Mouse (Mus musculus) limb, embryonic 13.5 days (tissue): ENCODE results near the gene Zdhhc12. TPM values are rescaled to one million over a fixed set of nuclear protein-coding genes. Genes with fewer than 3 reads are reported as not detected.

Experiments used
- ATAC-seq: fragments of 200-750 bp; cut with Nextera tagmentation; 2 replicates; pipeline ENCODE4 v1.8.0; 2017; ENCODE audit warnings: low read depth, moderate number of reproducible peaks, moderate TSS enrichment; ENCODE audit not compliant: low FRiP score
- H3K27ac ChIP-seq: fragments of 300-500 bp; sonication (generic); 2 replicates; pipeline ENCODE4 v1.5.1; 2015; ENCODE audit warnings: inconsistent platforms, mild to moderate bottlenecking, moderate library complexity
- H3K27me3 ChIP-seq: fragments of 300-500 bp; sonication (generic); 2 replicates; pipeline ENCODE4 v1.6.1; 2015; ENCODE audit warnings: mild to moderate bottlenecking, inconsistent platforms
- H3K36me3 ChIP-seq: fragments of 300-500 bp; sonication (generic); 2 replicates; pipeline ENCODE4 v1.6.1; 2015; ENCODE audit warnings: inconsistent platforms, mild to moderate bottlenecking, moderate library complexity
- H3K4me1 ChIP-seq: fragments of 300-500 bp; sonication (generic); 2 replicates; pipeline ENCODE4 v1.6.1; 2015; ENCODE audit warnings: inconsistent platforms
- H3K4me2 ChIP-seq: fragments of 300-500 bp; sonication (generic); replicated peaks from 2 replicates; pipeline ENCODE4 v1.6.1; 2015; ENCODE audit warnings: inconsistent platforms, mild to moderate bottlenecking, moderate library complexity
- H3K4me3 ChIP-seq: fragments of 300-500 bp; sonication (generic); 2 replicates; pipeline ENCODE4 v1.5.1; 2015; ENCODE audit warnings: moderate library complexity, mild to moderate bottlenecking, inconsistent platforms
- H3K9ac ChIP-seq: fragments of 300-500 bp; sonication (generic); 2 replicates; pipeline ENCODE4 v1.6.1; 2015; ENCODE audit warnings: mild to moderate bottlenecking, inconsistent platforms
- H3K9me3 ChIP-seq: fragments of 300-500 bp; sonication (generic); 2 replicates; pipeline ENCODE4 v1.6.1; 2016; ENCODE audit warnings: inconsistent platforms
- WGBS: fragments of 180-500 bp; shearing (Covaris S2); methylation state at CpG from one replicate; pipeline ENCODE4 v1.1.7; 2015; 5-methylcytosine and 5-hydroxymethylcytosine counted together
- polyA plus RNA-seq: library from polyadenylated mRNA; unstranded; fragments of >200 nt; fragmentation: Nextera tagmentation; extraction: Ambion mirVana; gene quantifications from 2 replicates; pipeline ENCODE4 v1.2.1, GENCODE M21; 2015

Zdhhc12 gene
- polyA plus RNA-seq, 1 experiment from 2014 or later, result 27.9 TPM

- H3K4me1 ChIP-seq, result peaks cover 19% of the 10 kb centered on the region
- no peaks in the 10 kb centered on the region for H3K9me3 ChIP-seq
- H3K9ac ChIP-seq, result peak overlapping the region; percentile 69
- H3K27me3 ChIP-seq, result no peaks in the 10 kb centered on the region
- 2% methylated on average over 13 of the region's 13 CpGs for WGBS
- H3K4me3 ChIP-seq, result peak overlapping the region; percentile 68
- peak overlapping the region; percentile 39; the same call in 1 of the 2 replicates for H3K27ac ChIP-seq
- H3K4me2 ChIP-seq, result peak overlapping the region; percentile 80
- peaks cover 55% of the 10 kb centered on the region for H3K36me3 ChIP-seq
- ATAC-seq, result no peak
These were observed 750 bp upstream of the Zdhhc12 start for GRCm38 (mm10) chr2:30094208-30094588.

DNA sequence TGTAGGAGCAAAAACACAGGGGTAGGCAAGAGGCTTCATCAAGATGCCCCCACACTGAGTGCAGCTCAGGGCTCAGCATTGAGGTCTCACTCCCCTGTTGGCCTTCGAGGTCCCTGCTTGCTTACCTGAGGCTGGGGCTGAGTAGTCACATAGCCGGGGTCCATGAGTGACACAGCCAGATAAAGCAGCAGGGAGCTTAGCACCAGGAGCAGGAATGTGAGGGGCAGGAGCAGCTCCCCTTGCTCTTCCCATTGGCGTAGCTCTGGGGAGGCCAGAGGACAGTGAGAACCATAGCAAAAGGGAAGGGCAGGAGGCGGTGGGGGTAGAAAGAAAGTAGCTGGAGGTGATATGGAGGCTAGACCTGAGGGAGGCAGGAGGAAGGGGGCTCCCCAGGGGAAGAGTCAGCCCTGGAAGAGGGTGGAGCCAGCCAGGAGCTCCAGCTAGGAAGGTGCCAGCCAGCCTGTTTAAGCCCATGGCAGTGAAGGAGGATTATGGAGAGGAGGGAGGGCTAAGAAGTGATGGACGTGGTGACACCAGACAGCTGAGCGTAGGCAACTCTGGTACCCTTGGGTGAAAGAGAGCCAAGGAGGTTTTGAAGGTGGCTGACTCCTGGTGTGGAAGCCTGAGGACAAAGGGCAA lies 1.0 kb downstream of the Zdhhc12 start:
- Histone ChIP-seq H3K36me3 (peaks cover 40% of the 10 kb centered on the region), H3K4me1 (peaks cover 19% of the 10 kb centered on the region), H3K27ac (no peak overlapping the region), H3K4me3 (peak overlapping the region; percentile 68), H3K27me3 (no peaks in the 10 kb centered on the region), H3K9ac (peak overlapping the region; percentile 69), H3K9me3 (no peaks in the 10 kb centered on the region), H3K4me2 (peak overlapping the region; percentile 80)
- ATAC-seq, result no peak
- 56% methylated on average over 6 of the region's 6 CpGs for WGBS

GRCm38 (mm10) chr2:30091521-30091920 lies 1.9 kb downstream of the Zdhhc12 start:
- Histone ChIP-seq H3K9ac (no peak overlapping the region), H3K27ac (no peak overlapping the region), H3K9me3 (no peaks in the 10 kb centered on the region), H3K4me1 (peaks cover 19% of the 10 kb centered on the region), H3K4me3 (no peak overlapping the region), H3K36me3 (peaks cover 38% of the 10 kb centered on the region), H3K27me3 (no peaks in the 10 kb centered on the region), H3K4me2 (no peak overlapping the region)
- no peak for ATAC-seq
- 92% methylated on average over 12 of the region's 12 CpGs for WGBS

DNA sequence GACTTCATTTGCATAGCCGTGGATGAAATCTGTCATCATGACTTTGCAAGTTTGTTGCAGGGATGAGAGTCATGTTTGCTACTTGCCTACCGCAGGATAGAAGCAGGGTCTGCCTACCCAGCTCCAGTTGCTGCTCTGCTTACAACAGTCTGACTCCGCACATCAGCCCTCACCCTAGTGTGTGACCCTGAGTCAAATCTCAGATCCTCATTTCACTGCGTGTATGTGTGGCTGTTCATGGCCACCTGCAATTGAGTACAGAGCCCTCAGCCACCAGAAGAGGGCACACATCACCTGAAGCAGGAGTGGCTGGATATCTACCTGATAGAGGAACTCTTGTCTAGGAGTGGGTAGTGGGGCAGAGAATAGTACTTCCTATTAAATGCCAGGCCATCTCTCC lies 6.1 kb downstream of the Zdhhc12 start:
- peaks cover 10% of the 10 kb centered on the region for H3K4me1 ChIP-seq
- no peaks in the 10 kb centered on the region for H3K9me3 ChIP-seq
- no peak for ATAC-seq
- H3K9ac ChIP-seq, result no peak overlapping the region
- no peak overlapping the region for H3K4me3 ChIP-seq
- no peak overlapping the region for H3K27ac ChIP-seq
- no peaks in the 10 kb centered on the region for H3K27me3 ChIP-seq
- no peak overlapping the region for H3K4me2 ChIP-seq
- WGBS, result 92% methylated on average over 4 of the region's 4 CpGs
- H3K36me3 ChIP-seq, result peaks cover 31% of the 10 kb centered on the region

DNA sequence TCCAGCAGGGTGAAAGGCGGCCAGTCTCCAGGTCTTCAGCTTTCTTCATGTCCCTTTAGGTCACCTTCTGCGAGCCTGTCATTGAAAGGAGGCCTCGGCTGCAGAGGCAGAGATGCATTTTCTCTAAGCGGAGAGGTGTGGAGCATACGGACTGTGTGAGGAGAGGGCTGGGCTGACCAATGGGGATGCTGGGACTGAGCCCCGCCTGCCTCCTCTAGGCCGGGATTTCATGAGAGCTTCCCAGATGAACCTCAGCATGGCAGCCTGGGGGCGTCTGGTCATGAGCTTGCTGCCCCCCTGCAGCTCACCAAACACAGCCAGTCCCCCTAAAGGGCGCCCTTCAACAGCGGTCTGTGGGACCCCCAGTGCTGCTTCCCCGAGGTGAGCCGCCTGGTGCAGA lies 8.8 kb downstream of the Zdhhc12 start:
- Histone ChIP-seq H3K9me3 (no peaks in the 10 kb centered on the region), H3K36me3 (peaks cover 10% of the 10 kb centered on the region), H3K27ac (no peak overlapping the region), H3K4me2 (peak overlapping the region; percentile 58), H3K4me1 (peaks cover 10% of the 10 kb centered on the region), H3K9ac (peak overlapping the region; percentile 45; the same call in 1 of the 2 replicates), H3K4me3 (peak overlapping the region; percentile 22), H3K27me3 (no peaks in the 10 kb centered on the region)
- peak; percentile 64 for ATAC-seq
- 7% methylated on average over 12 of the region's 12 CpGs for WGBS

DNA sequence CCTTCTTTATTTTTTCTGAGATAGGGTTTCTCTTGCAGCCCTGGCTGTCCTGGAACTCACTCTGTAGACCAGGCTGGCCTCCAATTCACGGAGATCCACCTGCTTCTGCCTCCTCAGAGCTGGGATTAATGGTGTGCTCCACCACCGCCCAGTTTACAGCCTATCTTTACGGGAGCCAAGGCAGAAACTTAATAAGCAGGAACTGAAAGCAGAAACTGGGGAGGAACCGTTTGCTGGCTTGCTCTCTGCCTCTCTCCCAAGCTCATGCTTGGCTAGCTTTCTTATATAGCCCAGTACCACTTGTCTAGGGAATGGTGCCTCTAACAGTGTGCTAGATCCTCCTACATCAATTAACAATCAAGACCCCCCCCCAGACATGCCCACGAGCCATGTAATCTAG lies 9.3 kb downstream of the Zdhhc12 start:
- WGBS, result 34% methylated on average over 5 of the region's 5 CpGs
- H3K9ac ChIP-seq, result peak overlapping the region; percentile 45; the same call in 1 of the 2 replicates
- no peak overlapping the region for H3K27ac ChIP-seq
- no peak for ATAC-seq
- no peaks in the 10 kb centered on the region for H3K27me3 ChIP-seq
- no peaks in the 10 kb centered on the region for H3K9me3 ChIP-seq
- H3K4me2 ChIP-seq, result peak overlapping the region; percentile 58
- peaks cover 10% of the 10 kb centered on the region for H3K36me3 ChIP-seq
- no peak overlapping the region for H3K4me3 ChIP-seq
- peaks cover 10% of the 10 kb centered on the region for H3K4me1 ChIP-seq

DNA sequence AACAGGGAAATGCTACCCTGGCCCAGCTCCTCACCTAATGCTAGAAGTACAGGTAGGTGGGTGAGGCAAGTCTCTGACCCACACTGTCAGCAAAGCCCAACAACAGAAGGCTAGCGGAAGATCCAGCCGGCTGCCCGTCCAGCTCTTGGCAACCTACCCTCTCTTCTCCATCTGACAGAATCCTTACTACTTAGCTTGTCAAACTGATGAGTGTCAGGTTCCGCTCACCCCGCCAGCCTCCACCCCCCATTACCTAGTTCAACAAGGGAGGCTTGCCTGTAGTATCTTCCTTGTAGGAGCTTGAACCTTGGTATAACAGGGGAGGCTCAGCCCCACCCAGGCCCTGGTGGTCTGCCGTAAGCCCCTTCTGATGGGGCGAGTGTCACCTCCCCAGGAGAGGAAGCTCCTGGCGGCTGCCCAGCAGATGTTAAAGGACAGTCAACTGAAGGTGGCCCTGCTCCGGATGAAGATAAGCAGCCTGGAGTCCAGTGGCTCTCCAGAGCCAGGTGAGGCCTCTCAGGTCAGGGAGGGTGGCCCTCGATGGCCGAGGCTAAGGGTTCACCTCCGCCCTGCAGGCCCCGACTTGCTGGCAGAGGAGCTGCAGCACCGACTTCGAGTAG lies 13.2 kb downstream of the Zdhhc12 start:
- H3K27ac ChIP-seq, result no peak overlapping the region
- no peak overlapping the region for H3K9ac ChIP-seq
- peaks cover 29% of the 10 kb centered on the region for H3K4me1 ChIP-seq
- H3K4me2 ChIP-seq, result no peak overlapping the region
- H3K27me3 ChIP-seq, result no peaks in the 10 kb centered on the region
- H3K36me3 ChIP-seq, result peaks cover 5% of the 10 kb centered on the region; the same call in 1 of the 2 replicates
- WGBS, result 87% methylated on average over 15 of the region's 15 CpGs
- H3K4me3 ChIP-seq, result no peak overlapping the region
- ATAC-seq, result no peak
- H3K9me3 ChIP-seq, result no peaks in the 10 kb centered on the region

GRCm38 (mm10) chr2:30078760-30079159 lies 14.7 kb downstream of the Zdhhc12 start:
- H3K4me1 ChIP-seq, result peaks cover 19% of the 10 kb centered on the region
- peak overlapping the region; percentile 63 for H3K4me3 ChIP-seq
- ATAC-seq, result no peak
- no peaks in the 10 kb centered on the region for H3K9me3 ChIP-seq
- H3K27ac ChIP-seq, result peak overlapping the region; percentile 86
- WGBS, result 73% methylated on average over 4 of the region's 4 CpGs
- peak overlapping the region; percentile 93 for H3K4me2 ChIP-seq
- H3K36me3 ChIP-seq, result peaks cover 13% of the 10 kb centered on the region
- no peaks in the 10 kb centered on the region for H3K27me3 ChIP-seq
- H3K9ac ChIP-seq, result peak overlapping the region; percentile 75

- Histone ChIP-seq H3K9ac (peak overlapping the region; percentile 75), H3K9me3 (no peaks in the 10 kb centered on the region), H3K4me3 (peak overlapping the region; percentile 63), H3K4me2 (peak overlapping the region; percentile 93), H3K4me1 (peaks cover 19% of the 10 kb centered on the region), H3K27ac (peak overlapping the region; percentile 86), H3K27me3 (no peaks in the 10 kb centered on the region), H3K36me3 (peaks cover 17% of the 10 kb centered on the region)
- ATAC-seq, result no peak; the same call in 1 of the 2 replicates
- 17% methylated on average over 10 of the region's 10 CpGs for WGBS
These were observed 15.1 kb downstream of the Zdhhc12 start for GRCm38 (mm10) chr2:30078349-30078712.

GRCm38 (mm10) chr2:30077502-30078348 lies 15.7 kb downstream of the Zdhhc12 start, which contains the start of gene Pkn3:
Pkn3 (plus strand) TSS chr2:30077684.
- Histone ChIP-seq H3K4me3 (peak within 1 kb of the TSS; percentile 63), H3K4me2 (peak within 1 kb of the TSS; percentile 93), H3K27me3 (no peaks in the 10 kb centered on the region), H3K36me3 (peaks cover 23% of the 10 kb centered on the region), H3K27ac (peak within 1 kb of the TSS; percentile 86), H3K4me1 (peaks cover 19% of the 10 kb centered on the region), H3K9me3 (no peaks in the 10 kb centered on the region), H3K9ac (peak within 1 kb of the TSS; percentile 75)
- under 1% methylated on average over 53 of the region's 53 CpGs for WGBS
- ATAC-seq, result peak; percentile 80

DNA sequence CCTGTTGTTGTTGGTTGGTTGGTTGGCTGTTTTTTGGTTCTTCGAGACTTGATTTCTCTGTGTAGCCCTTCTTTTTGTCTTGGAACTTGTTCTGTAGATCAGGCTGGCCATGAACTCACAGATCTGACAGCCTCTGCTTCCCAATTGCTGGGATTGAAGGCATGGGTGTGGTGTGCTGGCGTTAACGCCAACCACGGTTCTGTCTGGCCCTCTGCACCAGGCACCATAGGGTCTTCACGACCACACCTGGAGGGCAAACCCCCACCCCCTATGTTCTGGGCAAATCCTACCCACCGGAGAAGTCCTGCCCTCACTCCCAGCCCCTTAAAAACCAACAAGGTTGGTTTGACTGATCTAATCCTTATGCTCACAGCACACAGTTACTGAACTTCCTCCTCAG lies 16.5 kb downstream of the Zdhhc12 start:
- Histone ChIP-seq H3K4me1 (peaks cover 19% of the 10 kb centered on the region), H3K27ac (peak overlapping the region; percentile 58; the same call in 1 of the 2 replicates), H3K36me3 (peaks cover 29% of the 10 kb centered on the region), H3K4me2 (peak overlapping the region; percentile 93), H3K27me3 (no peaks in the 10 kb centered on the region), H3K4me3 (peak overlapping the region; percentile 63), H3K9ac (peak overlapping the region; percentile 75; the same call in 1 of the 2 replicates), H3K9me3 (no peaks in the 10 kb centered on the region)
- WGBS, result 64% methylated on average over 6 of the region's 6 CpGs
- peak; percentile 7; the same call in 1 of the 2 replicates for ATAC-seq

DNA sequence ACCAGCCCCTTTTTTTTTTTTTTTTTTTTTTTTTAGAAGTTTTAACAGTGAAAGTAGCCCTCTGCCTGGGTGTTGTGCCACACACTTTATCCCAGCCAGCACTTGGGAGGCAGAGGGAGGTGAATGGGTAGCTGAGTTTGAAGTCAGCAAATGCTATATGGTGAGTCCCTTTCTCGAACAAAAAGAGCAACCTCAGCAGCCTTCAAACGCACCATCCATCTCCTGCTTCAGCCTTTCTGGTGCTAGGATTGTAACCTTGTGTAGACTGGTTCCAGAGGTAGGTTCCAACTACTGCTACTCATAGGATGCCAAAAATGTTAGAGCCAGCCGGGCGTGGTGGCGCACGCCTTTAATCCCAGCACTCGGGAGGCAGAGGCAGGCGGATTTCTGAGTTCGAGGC lies 17.0 kb downstream of the Zdhhc12 start:
- peaks cover 19% of the 10 kb centered on the region for H3K4me1 ChIP-seq
- H3K9ac ChIP-seq, result no peak overlapping the region
- H3K36me3 ChIP-seq, result peaks cover 31% of the 10 kb centered on the region
- WGBS, result 91% methylated on average over 9 of the region's 9 CpGs
- no peak overlapping the region for H3K4me3 ChIP-seq
- no peaks in the 10 kb centered on the region for H3K27me3 ChIP-seq
- no peaks in the 10 kb centered on the region for H3K9me3 ChIP-seq
- no peak overlapping the region for H3K27ac ChIP-seq
- no peak for ATAC-seq
- H3K4me2 ChIP-seq, result no peak overlapping the region
